Mouse (Mus musculus): ENCODE data around the gene Skap2.

Skap2 gene

GRCm38 (mm10) chr6:51890356-51890755 lies 122.0 kb downstream of the Skap2 start:
- DNase-seq (ENCODE audit: low spot score in 2 of 2): no peak

DNA sequence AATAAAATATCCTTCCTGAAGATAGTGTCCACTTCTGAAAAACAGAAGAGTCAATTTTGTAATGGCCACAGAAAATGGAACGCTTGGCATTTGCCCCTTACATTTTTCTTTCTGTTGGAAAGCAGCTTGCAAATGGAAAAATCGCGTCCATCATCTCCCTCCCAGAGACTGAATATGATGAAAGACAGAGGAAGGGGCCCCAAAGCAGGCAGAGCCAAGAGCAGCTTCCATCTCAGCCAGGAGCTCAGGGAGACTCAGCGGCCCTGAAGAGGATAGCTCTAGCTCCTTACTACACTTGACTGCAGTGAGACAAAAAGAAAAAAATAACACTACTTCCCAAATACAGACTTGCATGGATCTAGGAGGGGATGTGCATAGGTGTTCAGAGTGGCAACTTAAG lies 122.5 kb downstream of the Skap2 start:
- DNase-seq (ENCODE audit: low spot score in 2 of 2): no peak

DNA sequence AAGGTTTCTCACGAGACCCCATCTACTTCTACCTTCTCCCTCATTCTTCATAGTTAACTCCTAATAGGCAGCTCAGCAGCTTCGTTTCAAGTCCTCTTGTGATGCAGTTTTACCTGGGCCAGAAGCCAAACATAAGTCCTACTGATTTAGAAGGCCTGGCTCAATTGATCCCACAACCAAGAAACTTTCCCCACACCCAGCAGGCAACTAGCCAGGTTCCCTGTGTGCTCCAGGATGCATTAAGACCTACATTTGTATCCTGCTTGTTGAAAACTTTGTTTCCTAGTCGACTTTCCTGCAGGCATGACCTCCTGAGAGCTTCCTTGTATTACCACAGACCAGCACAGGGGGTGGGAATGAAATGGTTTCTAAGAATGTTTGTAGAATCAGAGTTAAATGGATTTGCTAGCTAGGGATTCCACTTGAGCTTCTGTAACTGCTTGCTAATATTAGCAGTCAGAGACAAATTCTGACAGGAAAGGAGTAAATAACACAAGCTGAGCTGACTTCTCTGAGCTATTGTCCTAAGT lies 125.4 kb downstream of the Skap2 start:
- no peak for DNase-seq (ENCODE audit: low spot score in 2 of 2)

DNA sequence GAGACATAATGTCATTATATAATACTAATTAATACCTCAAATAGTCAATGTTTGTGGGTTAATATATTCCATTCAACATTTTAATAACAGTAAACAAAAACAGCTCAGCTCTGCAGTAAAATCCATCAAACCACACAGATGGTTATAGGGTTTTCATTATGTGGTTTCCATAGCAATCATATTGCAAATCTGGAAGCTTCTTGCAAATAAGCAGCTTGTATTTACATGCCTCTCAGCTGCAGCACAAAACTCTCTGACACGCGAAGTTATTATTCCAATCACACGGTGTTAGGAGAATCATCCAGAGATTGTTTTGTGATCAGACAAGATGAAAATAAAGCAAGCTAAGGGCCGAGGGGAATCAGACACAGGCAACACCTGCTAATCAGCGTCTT lies 129.5 kb downstream of the Skap2 start:
- DNase-seq (ENCODE audit: low spot score in 2 of 2): no peak

DNA sequence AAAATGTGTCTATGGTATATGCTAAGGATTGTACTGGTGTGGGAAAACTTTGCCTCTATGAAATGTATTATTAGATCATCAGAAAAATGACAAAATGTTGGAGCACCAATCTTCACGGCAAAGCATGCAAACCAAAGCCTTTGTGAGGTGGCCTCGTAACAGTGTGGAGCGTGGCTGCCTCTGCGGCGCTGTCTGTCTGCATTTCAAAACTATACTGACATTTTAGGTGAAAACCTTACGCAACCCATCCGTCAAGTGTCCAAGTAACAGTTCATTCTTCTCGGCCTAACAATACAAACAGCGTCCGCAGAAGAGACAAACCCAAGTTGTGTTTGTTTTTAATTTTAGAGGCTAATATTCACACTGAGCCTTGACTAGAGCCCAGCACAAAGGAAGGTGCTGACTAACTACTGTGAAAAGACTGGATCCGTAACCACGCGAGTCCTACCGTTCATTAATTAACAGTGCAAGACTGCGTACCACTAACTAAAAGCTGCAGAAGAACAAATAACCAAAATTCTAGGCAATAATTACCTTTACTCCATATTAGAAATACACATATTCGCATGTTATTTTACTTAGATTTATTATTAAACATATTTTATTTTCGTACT lies 130.0 kb downstream of the Skap2 start:
- no peak for DNase-seq (ENCODE audit: low spot score in 2 of 2)

DNA sequence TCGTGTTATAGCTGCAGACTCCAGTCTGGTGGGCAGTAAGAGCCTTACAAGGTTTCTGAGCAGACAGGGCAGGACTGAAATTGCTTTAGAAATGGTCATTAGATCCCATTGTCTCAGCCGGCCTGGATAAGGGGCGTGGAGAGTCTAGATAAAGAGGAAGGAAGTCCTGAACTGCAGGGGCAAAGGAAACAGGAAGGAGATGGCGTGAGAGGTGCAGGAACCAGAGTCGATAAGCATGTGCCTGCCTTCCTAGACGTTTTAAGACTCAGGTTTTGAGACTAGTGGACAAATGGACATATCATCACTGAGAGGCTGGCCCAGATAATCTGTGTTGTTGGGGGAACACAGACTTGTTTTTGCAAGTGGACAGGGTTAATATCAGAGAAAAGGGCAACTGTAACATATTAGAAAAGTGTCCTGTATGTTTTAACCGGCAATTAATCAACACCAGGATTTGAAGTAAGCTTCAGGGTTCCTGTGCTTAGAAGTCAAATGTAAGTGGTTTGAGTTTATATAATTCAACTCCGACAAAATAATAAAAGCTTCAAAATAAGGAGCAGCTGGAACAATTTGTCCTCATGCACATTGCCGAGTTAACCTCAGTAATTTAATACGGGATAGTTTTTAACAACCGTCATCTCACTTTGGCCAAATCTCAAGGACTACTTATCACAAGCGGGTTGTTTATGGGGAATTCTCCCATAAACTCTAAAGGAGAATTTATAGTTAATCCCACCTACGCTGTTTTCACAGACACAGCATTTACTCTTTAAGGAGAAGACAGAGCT lies 131.0 kb downstream of the Skap2 start:
- no peak for DNase-seq (ENCODE audit: low spot score in 2 of 2)

GRCm38 (mm10) chr6:51880778-51881177 lies 131.6 kb downstream of the Skap2 start:
- DNase-seq (ENCODE audit: low spot score in 2 of 2): no peak

DNA sequence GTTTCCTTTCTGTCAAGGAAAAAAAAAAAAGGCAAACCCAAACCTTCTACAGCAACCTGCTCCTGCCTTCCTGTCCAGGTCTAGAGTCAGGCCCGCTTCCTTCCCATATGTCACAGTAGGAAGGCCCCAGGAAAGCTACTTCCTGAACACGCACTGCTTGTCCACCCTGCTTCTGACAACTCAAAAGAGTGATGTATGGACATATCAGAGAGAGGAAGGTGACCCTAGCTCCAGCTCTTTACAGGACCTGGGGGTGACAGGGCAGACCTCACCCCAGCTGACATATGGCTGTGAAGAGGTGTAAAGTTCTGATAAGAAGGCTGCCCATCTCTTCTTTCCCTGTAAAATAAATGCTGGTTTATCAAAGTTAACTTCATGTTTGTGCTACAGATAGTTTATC lies 133.8 kb downstream of the Skap2 start:
- DNase-seq (ENCODE audit: low spot score in 2 of 2): no peak

- no peak for DNase-seq (ENCODE audit: low spot score in 2 of 2)
These were observed 135.4 kb downstream of the Skap2 start for GRCm38 (mm10) chr6:51876841-51877553.

DNA sequence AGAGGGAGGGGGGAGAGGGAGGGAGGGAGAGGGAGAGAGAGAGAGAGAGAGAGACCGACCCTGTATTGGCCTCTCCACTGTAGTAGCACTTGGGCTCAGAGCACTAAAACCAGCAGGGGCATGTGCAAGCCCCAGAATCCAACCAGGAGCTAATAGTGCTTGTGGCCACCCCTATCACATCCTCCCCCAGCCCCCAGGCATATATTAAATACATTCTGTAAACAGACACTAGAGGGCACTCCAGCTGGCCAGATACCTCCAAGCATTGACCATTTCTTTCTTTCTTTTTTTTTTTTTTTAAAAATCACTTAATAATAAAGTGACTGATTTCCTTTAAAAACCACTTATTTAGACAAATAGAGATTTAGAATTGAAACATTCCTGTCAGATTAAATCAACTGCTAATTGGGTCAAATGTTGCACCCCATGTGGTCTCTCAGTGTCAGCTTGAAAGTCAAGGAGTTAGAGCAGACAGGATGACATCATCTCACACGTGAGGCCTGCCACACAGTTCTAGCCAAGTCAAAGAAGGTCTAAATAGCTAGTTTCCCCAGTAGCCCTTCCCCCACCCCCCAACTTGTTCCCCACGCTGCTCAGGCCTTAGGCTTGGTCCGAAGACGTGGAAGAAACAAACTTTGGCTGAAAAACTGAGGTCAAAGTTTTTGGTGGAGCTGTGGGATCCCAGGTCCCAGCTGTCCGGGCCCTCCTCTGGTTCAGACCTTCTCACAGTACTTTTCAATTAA lies 136.3 kb downstream of the Skap2 start:
- DNase-seq (ENCODE audit: low spot score in 2 of 2): no peak

DNA sequence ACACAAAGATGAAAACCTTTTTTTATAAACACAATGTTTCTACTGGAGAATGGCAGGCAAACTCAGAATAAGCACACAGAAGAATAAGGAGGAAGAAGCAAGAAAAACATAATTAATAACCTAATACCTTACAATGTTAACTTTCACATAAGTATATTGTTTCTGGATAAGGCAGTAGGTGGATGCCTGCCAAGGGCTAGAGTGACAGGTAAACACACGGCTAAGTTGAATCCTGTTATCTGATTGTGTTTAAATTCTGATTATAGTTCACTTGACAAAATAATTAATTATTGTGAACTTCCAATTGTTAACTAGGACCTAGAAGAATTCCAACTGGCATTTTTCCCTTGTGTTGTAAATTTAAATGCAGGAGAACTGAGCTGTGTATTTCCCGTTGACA lies 138.3 kb downstream of the Skap2 start:
- no peak for DNase-seq (ENCODE audit: low spot score in 2 of 2)

GRCm38 (mm10) chr6:51871135-51871534 lies 141.2 kb downstream of the Skap2 start:
- DNase-seq (ENCODE audit: low spot score in 2 of 2): no peak

DNA sequence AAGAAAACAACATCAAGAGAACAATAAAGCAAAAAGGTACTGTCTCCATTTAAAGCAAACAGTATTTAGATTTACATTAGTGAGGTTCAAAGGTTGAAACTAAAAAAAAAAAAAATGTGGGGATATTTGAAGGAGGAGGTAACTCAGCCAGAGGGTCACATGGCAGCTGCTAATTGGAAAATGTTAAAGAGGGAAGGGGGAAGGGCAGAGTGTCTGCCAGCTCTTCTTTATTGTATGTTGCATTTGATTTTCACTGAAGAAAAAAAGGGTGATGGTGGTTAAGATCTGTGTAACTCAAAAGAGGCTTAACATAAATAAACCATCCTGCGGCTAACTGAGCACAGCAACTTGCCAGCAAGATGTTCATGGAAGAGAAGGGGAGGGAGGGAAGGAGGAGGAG lies 142.1 kb downstream of the Skap2 start:
- no peak for DNase-seq (ENCODE audit: low spot score in 2 of 2)

- DNase-seq (ENCODE audit: low spot score in 2 of 2): no peak
These were observed 145.8 kb downstream of the Skap2 start for GRCm38 (mm10) chr6:51866596-51866995.

DNA sequence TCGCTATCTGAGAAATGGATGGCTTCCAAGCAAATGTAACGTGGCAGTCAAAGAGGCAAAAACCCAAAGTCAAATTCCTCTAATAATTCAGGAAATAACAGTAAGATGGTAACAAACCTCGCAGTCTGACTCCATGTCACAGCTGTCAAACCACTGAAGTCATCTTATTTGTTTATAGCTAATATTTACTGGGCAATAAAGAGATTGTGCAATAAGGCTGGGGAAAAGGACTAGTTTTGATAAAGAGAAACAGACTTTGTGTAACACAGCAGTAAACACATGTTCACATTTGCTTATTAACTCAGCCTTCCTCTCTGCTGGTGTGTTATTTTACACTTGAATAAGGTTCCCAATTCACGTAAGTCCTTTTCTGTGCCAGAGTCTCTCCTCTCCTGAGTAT lies 148.8 kb downstream of the Skap2 start:
- DNase-seq (ENCODE audit: low spot score in 2 of 2): no peak

DNA sequence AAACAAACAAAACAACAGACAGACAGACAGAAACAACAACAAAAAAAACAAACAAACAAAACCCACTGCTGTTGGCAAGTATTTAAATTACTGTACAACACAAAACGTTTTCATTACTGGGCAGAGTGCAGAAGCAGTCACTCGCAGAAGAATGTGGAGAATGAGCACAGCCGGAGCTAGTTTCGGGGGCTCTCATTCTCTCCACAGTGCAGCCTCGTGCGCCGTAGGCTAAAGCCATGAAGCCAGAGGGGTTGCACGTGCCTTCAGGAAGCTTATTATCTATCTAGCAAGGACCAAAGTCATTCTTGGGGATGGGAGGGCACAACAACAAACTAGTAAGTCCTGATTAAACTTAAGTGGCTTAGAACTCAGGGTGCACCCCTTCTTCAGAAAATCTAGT lies 152.0 kb downstream of the Skap2 start:
- no peak for DNase-seq (ENCODE audit: low spot score in 2 of 2)

DNA sequence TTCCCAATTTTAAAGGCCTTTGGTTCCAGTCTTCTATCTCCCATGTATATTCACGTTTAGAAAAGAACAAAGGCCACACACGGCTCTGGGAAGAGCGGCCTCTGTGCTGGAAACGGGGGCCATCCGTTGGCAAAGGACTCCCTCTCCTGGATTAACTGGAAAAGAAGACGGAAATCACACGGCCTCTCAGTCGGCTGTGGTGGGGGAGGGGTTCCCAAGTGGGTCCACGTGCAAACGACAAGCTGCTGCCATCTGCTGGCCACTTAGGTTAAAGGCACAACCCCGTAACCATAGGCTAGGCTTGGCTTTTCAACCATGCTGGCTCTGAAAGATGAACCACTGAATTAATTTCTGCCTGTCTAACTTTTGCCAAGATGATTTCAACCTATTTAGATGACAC lies 154.5 kb downstream of the Skap2 start:
- DNase-seq (ENCODE audit: low spot score in 2 of 2): peak; percentile 97 to 99

- no peak for DNase-seq (ENCODE audit: low spot score in 2 of 2)
These were observed 159.1 kb downstream of the Skap2 start for GRCm38 (mm10) chr6:51853291-51853690.

GRCm38 (mm10) chr6:51852643-51853042 lies 159.7 kb downstream of the Skap2 start:
- no peak for DNase-seq (ENCODE audit: low spot score in 2 of 2)

GRCm38 (mm10) chr6:51851544-51851943 lies 160.8 kb downstream of the Skap2 start:
- DNase-seq (ENCODE audit: low spot score in 2 of 2): no peak

DNA sequence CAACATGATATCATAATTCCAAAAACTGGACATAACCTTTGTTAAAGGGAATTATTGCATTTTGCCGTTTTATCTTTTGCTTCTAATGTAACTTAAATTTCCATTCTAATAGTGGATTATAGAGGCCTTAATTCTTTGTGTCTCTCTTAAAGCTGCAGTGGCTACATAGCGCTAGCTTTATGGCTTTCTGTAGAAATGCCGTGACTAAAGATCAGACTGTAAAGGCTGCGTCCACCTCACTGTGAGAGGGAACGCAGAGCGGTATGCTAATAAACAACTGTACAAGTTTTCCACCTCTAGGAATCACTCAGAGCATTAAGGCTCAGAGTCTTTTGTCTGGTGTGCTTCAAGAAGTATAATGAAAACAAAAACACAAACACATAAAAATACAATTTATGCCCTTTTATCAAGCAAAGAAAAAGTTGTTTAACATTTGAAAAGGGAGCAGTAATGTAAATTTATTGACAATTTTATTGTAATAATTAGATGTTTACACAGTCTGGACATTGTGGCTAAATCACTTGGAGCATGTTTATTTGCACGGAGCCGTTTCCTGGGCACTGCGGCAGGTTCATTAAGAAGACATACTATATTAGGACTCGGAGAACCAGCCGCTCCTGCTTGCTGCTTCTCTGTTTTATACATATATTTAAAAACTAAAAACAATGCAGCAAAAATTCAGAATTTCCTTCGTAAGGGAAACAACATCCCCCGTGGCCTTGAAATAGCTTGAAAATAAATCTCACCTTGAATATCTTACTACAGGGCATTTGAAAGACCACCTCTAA lies 162.1 kb downstream of the Skap2 start:
- DNase-seq (ENCODE audit: low spot score in 2 of 2): no peak
